Mouse (Mus musculus) ES-Bruce4 (cell line): ENCODE measurements around the gene Ptpn6. TPM values are rescaled to one million over a fixed set of nuclear protein-coding genes. Genes with fewer than 3 reads are reported as not detected.
"Not testable (repeated sequence)": the region's sequence is repeated elsewhere in the genome, so short reads cannot be mapped to it uniquely, and the experiment has no call there.

Experiments used
- H3K27ac ChIP-seq: 2 replicates; pipeline ENCODE4 v1.5.1; 2012; ENCODE audit warnings: low read length, inconsistent platforms; ENCODE audit not compliant: insufficient read depth
- H3K27me3 ChIP-seq: 2 replicates; pipeline ENCODE4 v1.6.1; 2012; ENCODE audit warnings: mild to moderate bottlenecking, low read length, inconsistent platforms; ENCODE audit not compliant: control insufficient read depth, poor library complexity, insufficient read depth, severe bottlenecking
- H3K36me3 ChIP-seq: 2 replicates; pipeline ENCODE4 v1.6.1; 2012; ENCODE audit warnings: inconsistent platforms, mild to moderate bottlenecking, low read length, moderate library complexity; ENCODE audit not compliant: control insufficient read depth, poor library complexity, insufficient read depth, severe bottlenecking
- H3K4me1 ChIP-seq: one replicate; pipeline ENCODE4 v1.8.1; 2011; ENCODE audit warnings: low read length; ENCODE audit not compliant: control insufficient read depth, insufficient read depth
- H3K4me3 ChIP-seq: 2 replicates; pipeline ENCODE4 v1.5.1; 2011; ENCODE audit warnings: low read depth, mild to moderate bottlenecking, low read length
- H3K9ac ChIP-seq: 2 replicates; pipeline ENCODE4 v1.6.1; 2012; ENCODE audit warnings: low read depth, mild to moderate bottlenecking, inconsistent platforms; ENCODE audit not compliant: poor library complexity, severe bottlenecking
- H3K9me3 ChIP-seq: replicated peaks from 2 replicates; pipeline ENCODE4 v1.6.1; 2012; ENCODE audit warnings: mild to moderate bottlenecking, low read length, inconsistent platforms; ENCODE audit not compliant: control insufficient read depth, poor library complexity, insufficient read depth, severe bottlenecking
- CTCF ChIP-seq: IDR thresholded peaks from one replicate; pipeline ENCODE4 v1.8.1; 2011; ENCODE audit warnings: low read depth, low read length
- EP300 ChIP-seq: IDR thresholded peaks from 2 replicates; pipeline ENCODE4 v1.6.1; 2011; ENCODE audit warnings: low read depth, low read length; ENCODE audit not compliant: insufficient read depth
- POLR2A ChIP-seq: IDR thresholded peaks from one replicate; pipeline ENCODE4 v1.8.1; 2011; ENCODE audit warnings: low read length; ENCODE audit not compliant: insufficient read depth
- polyA plus RNA-seq: library from polyadenylated mRNA; stranded (reverse); fragments of >200 nt; gene quantifications from 2 replicates; pipeline ENCODE4 v1.2.4, GENCODE M21; 2011; ENCODE audit warnings: low read depth; ENCODE audit not compliant: missing spikeins, insufficient read depth, insufficient read length

Ptpn6 gene
- polyA plus RNA-seq, 1 experiment = 15.4 TPM

GRCm38 (mm10) chr6:124688151-124688758, 50.3 kb downstream of the Ptpn6 start:
- H3K27me3 ChIP-seq = no peaks in the 10 kb centered on the region
- H3K9ac ChIP-seq = no peak overlapping the region
- H3K36me3 ChIP-seq = no peaks in the 10 kb centered on the region
- no peak overlapping the region for H3K27ac ChIP-seq
- H3K9me3 ChIP-seq = no peaks in the 10 kb centered on the region
- TF ChIP-seq POLR2A (no peak), CTCF (no peak), EP300 (no peak)
- no peaks in the 10 kb centered on the region for H3K4me1 ChIP-seq
- no peak overlapping the region for H3K4me3 ChIP-seq

- H3K27ac ChIP-seq, H3K27me3 ChIP-seq, H3K4me3 ChIP-seq, H3K9me3 ChIP-seq, H3K36me3 ChIP-seq, H3K9ac ChIP-seq, H3K4me1 ChIP-seq: not testable (repeated sequence)
These were observed 51.9 kb downstream of the Ptpn6 start for GRCm38 (mm10) chr6:124686644-124687043.

GRCm38 (mm10) chr6:124685606-124686386, 52.7 kb downstream of the Ptpn6 start:
- no peak overlapping the region for H3K4me3 ChIP-seq
- H3K36me3 ChIP-seq = no peaks in the 10 kb centered on the region
- no peaks in the 10 kb centered on the region for H3K9me3 ChIP-seq
- TF ChIP-seq POLR2A = no peak
- TF ChIP-seq CTCF = no peak
- TF ChIP-seq EP300 = no peak
- H3K27ac ChIP-seq = no peak overlapping the region
- no peak overlapping the region for H3K9ac ChIP-seq
- H3K4me1 ChIP-seq = peaks cover 1% of the 10 kb centered on the region
- H3K27me3 ChIP-seq = no peaks in the 10 kb centered on the region

- TF ChIP-seq CTCF = no peak
- no peak for TF ChIP-seq POLR2A
- no peak for TF ChIP-seq EP300
- no peaks in the 10 kb centered on the region for H3K36me3 ChIP-seq
- H3K4me1 ChIP-seq = peaks cover 1% of the 10 kb centered on the region
- no peak overlapping the region for H3K4me3 ChIP-seq
- no peak overlapping the region for H3K27ac ChIP-seq
- no peaks in the 10 kb centered on the region for H3K27me3 ChIP-seq
- no peak overlapping the region for H3K9ac ChIP-seq
- no peaks in the 10 kb centered on the region for H3K9me3 ChIP-seq
These were observed 54.7 kb downstream of the Ptpn6 start for GRCm38 (mm10) chr6:124683591-124684417.

GRCm38 (mm10) chr6:124682291-124682690, 56.2 kb downstream of the Ptpn6 start:
- not testable (repeated sequence) for H3K27me3 ChIP-seq, H3K4me1 ChIP-seq, H3K9me3 ChIP-seq, H3K4me3 ChIP-seq, H3K36me3 ChIP-seq, H3K27ac ChIP-seq, H3K9ac ChIP-seq

GRCm38 (mm10) chr6:124679486-124679885, 59.0 kb downstream of the Ptpn6 start:
- TF ChIP-seq CTCF (no peak), POLR2A (no peak), EP300 (no peak)
- Histone ChIP-seq H3K36me3 (no peaks in the 10 kb centered on the region; the same call in 1 of the 2 replicates), H3K9ac (no peak overlapping the region), H3K4me3 (no peak overlapping the region), H3K27me3 (no peaks in the 10 kb centered on the region), H3K27ac (no peak overlapping the region), H3K9me3 (no peaks in the 10 kb centered on the region), H3K4me1 (peaks cover 6% of the 10 kb centered on the region)
